Mouse (Mus musculus) limb, embryonic 14.5 days (tissue): ENCODE data around the gene Nfatc2. TPM values are rescaled to one million over a fixed set of nuclear protein-coding genes. Genes with fewer than 3 reads are reported as not detected.

ENCODE experiments used
- ATAC-seq: fragments of 200-750 bp; cut with Nextera tagmentation; 2 replicates; pipeline ENCODE4 v1.8.0; 2017; ENCODE audit warnings: low read depth, moderate number of reproducible peaks, moderate TSS enrichment; ENCODE audit not compliant: low FRiP score
- DNase-seq: peaks from one replicate; pipeline ENCODE4 v3.0.0-alpha.2; 2015; ENCODE audit warnings: low spot score
- H3K27ac ChIP-seq: fragments of 300-500 bp; sonication (generic); replicated peaks from 2 replicates; pipeline ENCODE4 v1.5.1; 2014; ENCODE audit warnings: low read depth, mild to moderate bottlenecking, low read length, moderate library complexity, mixed read lengths
- H3K27me3 ChIP-seq: fragments of 300-500 bp; sonication (generic); 2 replicates; pipeline ENCODE4 v1.6.1; 2014; ENCODE audit warnings: low read length, mixed read lengths; ENCODE audit not compliant: control insufficient read depth, insufficient read depth
- H3K36me3 ChIP-seq: fragments of 300-500 bp; sonication (generic); 2 replicates; pipeline ENCODE4 v1.6.1; 2014; ENCODE audit warnings: mild to moderate bottlenecking, low read length, moderate library complexity, mixed read lengths; ENCODE audit not compliant: control insufficient read depth, insufficient read depth
- H3K4me1 ChIP-seq: fragments of 300-500 bp; sonication (generic); 2 replicates; pipeline ENCODE4 v1.6.1; 2014; ENCODE audit warnings: antibody characterized with exemption, low read length, mixed read lengths; ENCODE audit not compliant: control insufficient read depth, insufficient read depth
- H3K4me2 ChIP-seq: fragments of 300-500 bp; sonication (generic); replicated peaks from 2 replicates; pipeline ENCODE4 v1.6.1; 2014; ENCODE audit warnings: low read depth, mild to moderate bottlenecking, low read length, moderate library complexity; ENCODE audit not compliant: severe bottlenecking
- H3K4me3 ChIP-seq: fragments of 300-500 bp; sonication (generic); replicated peaks from 2 replicates; pipeline ENCODE4 v1.5.1; 2014; ENCODE audit warnings: low read length
- H3K9ac ChIP-seq: fragments of 300-500 bp; sonication (generic); 2 replicates; pipeline ENCODE4 v1.6.1; 2014; ENCODE audit warnings: mild to moderate bottlenecking, low read depth, low read length, moderate library complexity; ENCODE audit not compliant: severe bottlenecking
- H3K9me3 ChIP-seq: fragments of 300-500 bp; sonication (generic); 2 replicates; pipeline ENCODE4 v1.6.1; 2016; ENCODE audit warnings: low read length; ENCODE audit not compliant: control insufficient read depth
- POLR2A ChIP-seq: fragments of 200-500 bp; IDR thresholded peaks from 2 replicates; pipeline ENCODE4 v1.8.0; 2012; ENCODE audit warnings: inconsistent platforms, mild to moderate bottlenecking, moderate library complexity, borderline replicate concordance; ENCODE audit not compliant: insufficient read depth, insufficient read length; ENCODE audit errors: extremely low read depth
- WGBS: fragments of 180-500 bp; shearing (Covaris S2); extraction: QIAGEN DNeasy Blood & Tissue Kit; methylation state at CpG from one replicate; pipeline ENCODE4 v1.1.7; 2014; 5-methylcytosine and 5-hydroxymethylcytosine counted together
- polyA plus RNA-seq, 2 experiments: library from polyadenylated mRNA; depleted of rRNA in 1 of 2; stranded (reverse) in 1 of 2; unstranded in 1 of 2; fragments of >200 nt; fragmentation: Nextera tagmentation in 1 of 2; extraction: Ambion mirVana in 1 of 2; gene quantifications; 2 replicates each; pipeline versions ENCODE4 v1.2.1 to v1.2.3; 2012 to 2014

Gene Nfatc2
- polyA plus RNA-seq, 2 experiments: 9.0 to 9.4 TPM

DNA sequence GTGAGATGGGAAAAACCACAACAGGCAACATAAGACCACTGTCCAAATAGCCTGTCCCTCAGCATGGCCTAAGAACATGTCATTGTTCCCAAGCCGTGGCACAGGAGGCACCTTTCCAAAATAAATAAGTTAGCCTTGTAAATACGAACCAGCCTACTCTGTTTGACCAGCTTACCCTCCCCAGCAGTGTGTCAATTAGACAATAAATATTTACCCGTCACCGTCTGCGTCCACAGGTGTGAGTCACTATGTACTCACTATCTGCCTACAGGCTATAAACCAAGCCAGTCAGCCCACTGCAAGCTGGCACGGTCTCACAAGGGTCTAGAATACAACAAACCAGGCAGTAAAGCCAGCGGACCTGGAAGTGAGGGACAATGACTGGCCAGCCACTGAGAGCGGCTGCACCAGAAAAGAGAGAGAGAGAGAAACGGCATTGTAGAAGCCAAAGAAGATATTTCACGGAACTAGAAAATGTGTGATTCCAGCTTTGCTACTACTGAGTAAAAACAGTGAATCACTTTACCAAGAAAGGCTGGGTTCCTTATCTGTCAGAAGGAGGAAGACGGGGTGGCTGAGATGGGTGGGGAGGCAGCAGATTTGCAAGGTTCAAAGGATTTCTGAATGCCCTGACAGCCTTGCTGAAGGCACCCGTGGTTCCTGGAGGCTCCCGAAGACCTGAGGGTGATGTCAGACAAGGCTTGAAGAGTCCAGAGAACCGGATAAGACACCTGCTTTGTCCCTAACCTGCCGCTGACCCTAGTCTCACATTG is 69.2 kb downstream of the Nfatc2 start:
- DNase-seq (no peak), ATAC-seq (no peak)
- Histone ChIP-seq H3K27me3 (no peaks in the 10 kb centered on the region), H3K27ac (no peak overlapping the region), H3K4me1 (peaks cover 13% of the 10 kb centered on the region), H3K9me3 (no peaks in the 10 kb centered on the region), H3K4me3 (no peak overlapping the region), H3K4me2 (no peak overlapping the region), H3K36me3 (peaks cover 7% of the 10 kb centered on the region), H3K9ac (no peak overlapping the region)
- no peak for TF ChIP-seq POLR2A
- WGBS: 57% methylated on average over 15 of the region's 15 CpGs

DNA sequence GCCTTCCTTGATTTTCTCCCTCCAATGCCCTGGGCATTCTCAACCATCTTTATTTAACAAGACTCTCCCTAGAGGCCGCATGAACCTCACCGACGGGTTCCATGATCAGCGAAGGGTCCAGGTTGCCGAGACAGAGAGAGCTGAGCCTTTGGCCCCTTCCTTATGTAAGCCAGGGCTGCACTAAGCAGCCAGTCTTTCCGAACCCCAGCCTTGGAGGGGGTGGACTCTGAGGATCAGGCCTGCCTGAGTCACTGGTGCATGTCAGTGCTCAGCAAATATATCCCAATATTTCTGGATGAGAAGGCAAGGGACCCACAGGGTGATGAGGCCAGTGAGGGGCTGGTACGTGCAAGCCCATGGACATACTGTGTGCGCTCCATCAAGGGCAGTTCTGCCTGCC is 72.9 kb downstream of the Nfatc2 start:
- Histone ChIP-seq H3K9ac (no peak overlapping the region), H3K9me3 (no peaks in the 10 kb centered on the region), H3K27ac (no peak overlapping the region), H3K36me3 (no peaks in the 10 kb centered on the region), H3K4me2 (no peak overlapping the region), H3K4me1 (peaks cover 34% of the 10 kb centered on the region), H3K27me3 (no peaks in the 10 kb centered on the region), H3K4me3 (no peak overlapping the region)
- no peak for TF ChIP-seq POLR2A
- 77% methylated on average over 8 of the region's 8 CpGs for WGBS
- ATAC-seq (no peak), DNase-seq (no peak)

DNA sequence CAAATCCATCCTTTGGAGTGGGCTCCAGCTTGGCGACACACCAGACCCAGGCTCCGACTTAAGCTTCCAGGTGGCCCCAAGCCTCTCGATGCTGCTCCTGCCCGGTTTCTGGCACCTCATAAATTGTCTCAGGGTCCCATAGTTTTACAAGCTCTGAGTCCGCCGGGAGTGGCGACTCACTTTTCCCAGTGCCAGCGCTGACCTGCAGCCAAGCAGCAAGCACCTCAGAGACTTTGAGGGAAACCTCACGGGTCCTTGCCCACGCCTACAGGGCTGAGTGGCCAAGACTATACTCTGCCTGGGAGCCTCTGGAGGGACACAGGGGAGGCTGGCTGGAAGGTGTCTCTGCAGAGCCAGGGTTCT is 74.0 kb downstream of the Nfatc2 start:
- H3K36me3 ChIP-seq: no peaks in the 10 kb centered on the region
- no peaks in the 10 kb centered on the region for H3K27me3 ChIP-seq
- no peak overlapping the region for H3K4me3 ChIP-seq
- DNase-seq: no peak
- H3K4me2 ChIP-seq: no peak overlapping the region
- no peak for TF ChIP-seq POLR2A
- no peak overlapping the region for H3K27ac ChIP-seq
- ATAC-seq: no peak
- H3K9ac ChIP-seq: no peak overlapping the region
- 23% methylated on average over 10 of the region's 10 CpGs for WGBS
- peaks cover 34% of the 10 kb centered on the region for H3K4me1 ChIP-seq
- H3K9me3 ChIP-seq: no peaks in the 10 kb centered on the region

DNA sequence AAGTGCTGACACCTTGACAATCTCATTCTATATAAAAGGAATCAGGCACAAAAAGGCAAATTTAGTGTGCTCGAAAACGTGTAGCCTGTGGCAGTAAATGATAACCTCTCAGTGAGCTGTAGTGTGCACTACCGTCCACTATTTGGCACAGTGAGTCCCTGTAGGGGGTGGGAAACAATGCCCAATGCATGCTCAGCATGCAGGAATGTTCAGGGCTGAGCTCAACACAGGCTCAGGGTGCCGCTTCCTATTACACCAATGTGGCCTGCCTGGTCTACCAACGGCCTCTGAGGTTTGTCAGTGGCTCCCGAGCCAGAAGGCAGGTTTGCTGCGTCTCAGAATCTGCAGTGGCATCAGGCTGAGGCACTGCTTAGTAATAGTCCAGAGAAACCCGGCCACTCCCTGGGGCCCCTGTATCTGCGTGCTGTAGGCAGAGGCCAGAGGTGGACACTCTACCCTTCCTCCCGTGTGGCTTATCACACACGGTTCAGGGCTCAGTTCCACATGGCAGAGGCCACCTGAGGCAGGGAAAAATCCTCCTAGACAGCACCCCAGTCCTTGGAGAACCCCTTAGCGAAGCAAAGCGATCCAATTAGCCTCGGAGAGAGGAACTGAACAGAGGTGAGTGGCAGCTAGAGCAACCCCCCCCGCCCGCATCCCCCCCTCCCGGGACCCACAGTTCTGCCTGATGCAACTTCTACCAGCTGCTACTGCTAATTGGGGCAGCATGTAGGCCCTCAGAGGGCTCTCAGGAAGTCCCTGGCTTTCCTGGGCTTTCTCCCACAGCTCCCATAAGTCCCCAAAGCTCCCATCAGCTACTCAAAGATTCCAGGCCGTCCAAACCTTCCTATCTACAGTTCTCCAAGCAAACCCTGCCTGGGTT is 74.7 kb downstream of the Nfatc2 start:
- ATAC-seq (no peak), DNase-seq (no peak)
- no peak overlapping the region for H3K4me3 ChIP-seq
- no peaks in the 10 kb centered on the region for H3K27me3 ChIP-seq
- H3K9ac ChIP-seq: no peak overlapping the region
- WGBS: 57% methylated on average over 18 of the region's 18 CpGs
- TF ChIP-seq POLR2A: no peak
- H3K27ac ChIP-seq: no peak overlapping the region
- no peak overlapping the region for H3K4me2 ChIP-seq
- H3K4me1 ChIP-seq: peaks cover 29% of the 10 kb centered on the region
- H3K9me3 ChIP-seq: no peaks in the 10 kb centered on the region
- no peaks in the 10 kb centered on the region for H3K36me3 ChIP-seq

DNA sequence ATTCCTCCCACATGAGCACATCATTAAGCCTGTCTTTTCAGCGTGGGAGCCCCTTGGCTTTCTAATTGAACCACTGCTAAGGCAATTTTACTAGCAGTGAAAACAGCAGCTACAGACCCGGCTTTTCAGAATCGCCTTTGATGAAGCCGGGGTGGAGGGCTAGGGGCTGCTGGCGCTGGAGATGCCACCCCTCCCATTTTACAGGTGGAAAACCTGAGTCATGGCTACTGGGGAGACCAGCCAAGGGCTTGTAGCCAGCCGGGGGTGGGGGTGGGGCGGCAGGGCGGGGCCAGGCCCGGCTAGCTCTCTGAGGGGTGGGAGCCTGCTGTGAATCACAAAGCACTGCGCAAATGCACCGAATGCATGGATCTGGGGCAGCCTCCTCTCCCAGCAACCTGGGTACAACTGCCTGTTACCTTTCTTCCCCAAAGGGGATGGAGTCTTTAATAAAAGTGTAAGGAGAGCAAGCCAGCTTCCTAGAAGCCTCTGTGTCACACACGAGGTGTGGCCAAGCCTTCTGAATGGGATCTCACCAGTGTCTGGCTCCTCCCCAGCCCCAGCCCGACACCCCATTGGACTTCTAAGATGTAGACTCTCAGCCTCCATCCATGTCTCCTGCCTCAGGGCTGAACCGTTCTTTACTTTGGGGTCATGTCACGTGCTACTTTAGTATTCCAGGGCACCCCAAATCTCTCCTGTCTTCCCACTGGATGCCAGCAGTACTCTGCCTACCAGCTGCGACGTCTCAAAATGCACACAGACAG is 75.9 kb downstream of the Nfatc2 start:
- Histone ChIP-seq H3K27ac (peak overlapping the region; percentile 68), H3K9me3 (no peaks in the 10 kb centered on the region), H3K4me1 (peaks cover 29% of the 10 kb centered on the region), H3K4me3 (no peak overlapping the region; the same call in 1 of the 2 replicates), H3K27me3 (no peaks in the 10 kb centered on the region), H3K4me2 (peak overlapping the region; percentile 52), H3K36me3 (no peaks in the 10 kb centered on the region; the same call in 1 of the 2 replicates), H3K9ac (peak overlapping the region; percentile 34)
- TF ChIP-seq POLR2A: no peak
- DNase-seq: peak; percentile 70
- ATAC-seq: peak; percentile 62
- 13% methylated on average over 17 of the region's 17 CpGs for WGBS
